Mouse (Mus musculus) E14TG2a.4 (cell line): ENCODE measurements around the gene Ier3.

ENCODE experiments used
- CTCF ChIP-seq: conservative IDR thresholded peaks from 2 replicates; pipeline ENCODE4 v1.5.1; 2014; ENCODE audit warnings: low read length
- NANOG ChIP-seq: IDR thresholded peaks from 2 replicates; pipeline ENCODE4 v1.6.1; 2014; ENCODE audit warnings: borderline replicate concordance, low read length, mixed read lengths

GRCm38 (mm10) chr17:35814678-35815077, 6.8 kb upstream of the Ier3 start:
- TF ChIP-seq CTCF: no peak
- TF ChIP-seq NANOG: no peak
